Mouse (Mus musculus) neural tube, embryonic 13.5 days (tissue): Measurements from ENCODE around the gene Slc25a18. TPM values are rescaled to one million over a fixed set of nuclear protein-coding genes. Genes with fewer than 3 reads are reported as not detected.

Experiments
- ATAC-seq: fragments of 200-750 bp; cut with Nextera tagmentation; 2 replicates; pipeline ENCODE4 v1.8.0; 2017; ENCODE audit warnings: low read depth, mild to moderate bottlenecking, moderate TSS enrichment, moderate library complexity
- H3K27ac ChIP-seq: fragments of 300-500 bp; sonication (generic); replicated peaks from 2 replicates; pipeline ENCODE4 v1.5.1; 2015; ENCODE audit warnings: moderate library complexity, mild to moderate bottlenecking, inconsistent platforms
- H3K27me3 ChIP-seq: fragments of 300-500 bp; sonication (generic); 2 replicates; pipeline ENCODE4 v1.6.1; 2015; ENCODE audit warnings: mild to moderate bottlenecking, inconsistent platforms
- H3K36me3 ChIP-seq: fragments of 300-500 bp; sonication (generic); 2 replicates; pipeline ENCODE4 v1.6.1; 2015; ENCODE audit warnings: mild to moderate bottlenecking, inconsistent platforms
- H3K4me1 ChIP-seq: fragments of 300-500 bp; sonication (generic); replicated peaks from 2 replicates; pipeline ENCODE4 v1.6.1; 2015; ENCODE audit warnings: inconsistent platforms
- H3K4me2 ChIP-seq: fragments of 300-500 bp; sonication (generic); 2 replicates; pipeline ENCODE4 v1.6.1; 2015; ENCODE audit warnings: inconsistent platforms, mild to moderate bottlenecking, moderate library complexity
- H3K4me3 ChIP-seq: fragments of 300-500 bp; sonication (generic); 2 replicates; pipeline ENCODE4 v1.5.1; 2015; ENCODE audit warnings: mild to moderate bottlenecking, inconsistent platforms
- H3K9ac ChIP-seq: fragments of 300-500 bp; sonication (generic); 2 replicates; pipeline ENCODE4 v1.6.1; 2015; ENCODE audit warnings: moderate library complexity, mild to moderate bottlenecking, inconsistent platforms
- H3K9me3 ChIP-seq: fragments of 300-500 bp; sonication (generic); 2 replicates; pipeline ENCODE4 v1.6.1; 2016; ENCODE audit warnings: inconsistent platforms
- WGBS: fragments of 180-500 bp; shearing (Covaris S2); methylation state at CpG from one replicate; pipeline ENCODE4 v1.1.7; 2015; 5-methylcytosine and 5-hydroxymethylcytosine counted together
- polyA plus RNA-seq: library from polyadenylated mRNA; unstranded; fragments of >200 nt; fragmentation: Nextera tagmentation; extraction: Ambion mirVana; gene quantifications from 2 replicates; pipeline ENCODE4 v1.2.1, GENCODE M21; 2015

The Slc25a18 gene
- polyA plus RNA-seq, 1 experiment from 2014 or later: 11.5 TPM

DNA sequence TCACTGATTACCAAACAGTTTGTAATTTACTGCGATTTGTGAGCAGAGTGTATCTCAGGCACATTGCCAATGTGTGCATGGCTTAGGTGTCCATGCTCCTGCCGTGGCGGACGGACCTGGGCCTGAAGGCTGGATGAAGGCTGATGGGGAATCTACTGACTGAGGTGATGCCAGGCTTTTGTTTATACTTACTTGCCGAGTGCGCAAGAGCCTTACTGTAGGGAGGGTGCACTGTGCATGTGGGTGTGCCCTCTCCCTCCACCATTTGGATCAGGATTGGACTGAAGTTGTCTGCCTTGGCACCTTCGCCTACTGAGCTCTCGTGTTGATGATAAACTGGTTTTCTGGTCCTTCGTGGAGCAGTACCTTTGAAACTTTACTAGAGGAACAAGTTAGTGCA, 4.2 kb downstream of the Slc25a18 start:
- H3K4me2 ChIP-seq: no peak overlapping the region
- H3K27ac ChIP-seq: no peak overlapping the region
- H3K4me3 ChIP-seq: no peak overlapping the region
- no peaks in the 10 kb centered on the region for H3K9me3 ChIP-seq
- ATAC-seq: no peak
- H3K4me1 ChIP-seq: peaks cover 25% of the 10 kb centered on the region
- no peaks in the 10 kb centered on the region for H3K27me3 ChIP-seq
- no peak overlapping the region for H3K9ac ChIP-seq
- no peaks in the 10 kb centered on the region for H3K36me3 ChIP-seq
- WGBS: 88% methylated on average over 9 of the region's 9 CpGs

DNA sequence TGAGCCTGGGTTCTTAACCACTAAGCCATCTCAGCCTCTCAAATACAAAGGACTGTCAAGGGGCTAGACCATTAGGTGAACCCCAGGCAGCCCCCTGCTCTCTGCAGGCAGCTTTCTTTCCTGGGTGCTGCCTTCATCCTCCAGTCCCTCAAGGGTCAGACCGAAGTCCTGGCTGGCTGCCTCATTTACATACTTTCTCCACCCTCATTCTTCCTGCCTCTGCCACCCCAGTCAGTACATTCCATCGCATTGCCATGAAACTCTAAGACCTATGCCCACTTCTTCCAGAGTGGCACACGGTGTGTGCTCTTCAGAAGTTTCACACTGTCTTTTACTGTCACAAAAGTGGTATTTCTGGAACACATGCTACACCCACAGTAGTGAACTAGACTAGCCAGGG, 4.8 kb downstream of the Slc25a18 start:
- no peak overlapping the region for H3K4me2 ChIP-seq
- 62% methylated on average over 3 of the region's 3 CpGs for WGBS
- no peak overlapping the region for H3K4me3 ChIP-seq
- no peak overlapping the region for H3K27ac ChIP-seq
- no peaks in the 10 kb centered on the region for H3K36me3 ChIP-seq
- ATAC-seq: no peak
- no peaks in the 10 kb centered on the region for H3K9me3 ChIP-seq
- H3K4me1 ChIP-seq: peaks cover 18% of the 10 kb centered on the region
- no peak overlapping the region for H3K9ac ChIP-seq
- no peaks in the 10 kb centered on the region for H3K27me3 ChIP-seq

DNA sequence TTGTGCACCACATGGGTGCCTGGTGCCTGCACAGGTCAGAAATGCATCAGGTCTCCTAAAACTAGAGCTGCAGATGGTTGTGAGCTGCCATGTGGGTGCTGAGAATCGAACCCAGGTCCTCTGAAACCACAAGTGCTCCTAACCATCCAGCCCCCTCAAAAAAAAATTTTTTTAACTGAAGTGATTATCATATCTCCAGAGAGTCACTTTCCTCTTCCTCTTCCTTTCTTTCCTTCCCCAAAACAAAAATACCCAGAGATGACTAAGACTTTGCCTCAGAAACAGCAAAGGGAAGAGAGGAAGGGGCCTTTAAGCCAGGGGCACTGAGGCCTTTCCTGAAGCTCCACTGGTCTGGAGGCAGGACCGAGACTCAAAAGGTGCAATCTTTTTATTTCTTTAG, 9.6 kb downstream of the Slc25a18 start:
- WGBS: 86% methylated on average over 2 of the region's 2 CpGs
- no peaks in the 10 kb centered on the region for H3K27me3 ChIP-seq

DNA sequence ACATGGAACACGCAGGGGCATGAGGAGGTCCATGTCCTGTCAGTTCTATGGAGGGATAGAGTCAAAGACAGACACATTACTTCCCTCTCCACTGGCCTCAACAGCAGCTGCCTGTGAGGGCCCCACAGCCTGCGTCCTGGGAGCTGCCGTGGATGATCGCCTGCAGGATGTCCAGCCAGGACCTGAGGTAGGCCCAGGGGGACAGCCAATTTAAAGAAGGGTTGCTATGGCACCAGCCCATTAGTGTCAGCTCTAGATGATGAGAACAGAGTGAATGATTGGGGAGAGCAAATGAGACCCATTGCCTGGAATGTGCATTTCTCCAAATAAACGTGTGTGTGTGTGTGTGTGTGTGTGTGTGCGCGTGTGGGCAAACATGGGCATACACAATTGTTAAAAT, 11.0 kb downstream of the Slc25a18 start:
- H3K27me3 ChIP-seq: no peaks in the 10 kb centered on the region
- peaks cover 4% of the 10 kb centered on the region; the same call in 1 of the 2 replicates for H3K36me3 ChIP-seq
- H3K4me2 ChIP-seq: no peak overlapping the region
- peaks cover 20% of the 10 kb centered on the region for H3K4me1 ChIP-seq
- ATAC-seq: no peak
- 49% methylated on average over 7 of the region's 7 CpGs for WGBS
- 0 out of 2 replicates have a peak overlapping the region, but pooled peaks have one; percentile 15 for H3K27ac ChIP-seq
- no peak overlapping the region for H3K9ac ChIP-seq
- H3K4me3 ChIP-seq: no peak overlapping the region
- H3K9me3 ChIP-seq: no peaks in the 10 kb centered on the region

More for the DNA sequence above, 9.6 kb downstream of the Slc25a18 start:
- no peak overlapping the region for H3K4me2 ChIP-seq
- H3K36me3 ChIP-seq: no peaks in the 10 kb centered on the region
- H3K9me3 ChIP-seq: no peaks in the 10 kb centered on the region
- H3K27ac ChIP-seq: no peak overlapping the region
- peaks cover 20% of the 10 kb centered on the region for H3K4me1 ChIP-seq
- H3K9ac ChIP-seq: no peak overlapping the region
- ATAC-seq: no peak
- H3K4me3 ChIP-seq: no peak overlapping the region

DNA sequence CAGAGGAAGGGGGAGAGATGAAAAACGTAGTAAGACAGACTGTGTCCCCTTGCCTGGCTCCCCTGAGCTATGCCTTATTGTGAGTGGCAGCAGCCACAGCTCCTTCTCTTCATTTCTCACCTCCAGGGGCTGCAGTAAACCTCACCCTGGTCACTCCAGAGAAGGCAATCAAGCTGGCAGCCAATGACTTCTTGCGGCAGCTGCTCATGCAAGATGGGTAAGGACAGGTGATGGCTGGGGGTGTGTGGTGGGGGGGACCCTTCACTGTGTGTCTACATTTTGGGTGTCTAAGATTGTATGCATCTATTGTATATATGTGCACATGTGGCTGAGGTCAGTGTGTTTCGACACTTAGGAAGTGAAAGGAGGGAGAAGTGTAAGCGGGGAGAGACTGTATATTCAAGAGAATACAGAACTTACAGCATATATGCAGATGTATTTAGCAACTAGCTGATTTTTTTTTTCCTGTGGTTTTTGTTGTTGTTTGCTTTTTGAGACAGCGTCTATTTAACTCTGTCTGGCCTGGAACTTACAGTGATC, 14.8 kb downstream of the Slc25a18 start:
- no peak overlapping the region for H3K4me2 ChIP-seq
- no peak overlapping the region for H3K9ac ChIP-seq
- H3K4me1 ChIP-seq: peaks cover 20% of the 10 kb centered on the region
- H3K36me3 ChIP-seq: peaks cover 22% of the 10 kb centered on the region
- H3K27me3 ChIP-seq: no peaks in the 10 kb centered on the region
- ATAC-seq: no peak
- no peak overlapping the region for H3K4me3 ChIP-seq
- WGBS: 81% methylated on average over 5 of the region's 5 CpGs
- H3K27ac ChIP-seq: no peak overlapping the region
- no peaks in the 10 kb centered on the region for H3K9me3 ChIP-seq

DNA sequence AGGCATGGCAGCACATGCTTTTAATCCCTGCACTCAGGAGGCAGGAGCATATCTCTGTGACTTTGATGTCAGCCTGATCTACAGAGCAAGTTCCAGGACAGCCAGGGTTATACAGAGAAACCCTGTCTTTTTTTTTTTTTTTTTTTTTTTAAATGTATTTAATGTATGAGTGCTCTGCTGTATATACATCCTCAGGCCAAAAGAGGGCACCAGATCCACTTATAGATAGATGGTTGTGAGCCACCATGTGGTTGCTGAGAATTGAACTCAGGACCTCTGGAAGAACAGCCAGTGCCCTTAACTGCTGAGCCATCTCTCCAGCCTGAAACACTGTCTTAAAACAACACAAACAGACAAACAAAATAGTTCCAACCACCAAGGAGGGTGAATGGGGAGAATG, 15.5 kb downstream of the Slc25a18 start:
- Histone ChIP-seq H3K4me1 (peaks cover 20% of the 10 kb centered on the region), H3K9me3 (no peaks in the 10 kb centered on the region), H3K27ac (no peak overlapping the region), H3K4me2 (no peak overlapping the region), H3K9ac (no peak overlapping the region), H3K4me3 (no peak overlapping the region), H3K27me3 (no peaks in the 10 kb centered on the region), H3K36me3 (peaks cover 30% of the 10 kb centered on the region)
- ATAC-seq: no peak

DNA sequence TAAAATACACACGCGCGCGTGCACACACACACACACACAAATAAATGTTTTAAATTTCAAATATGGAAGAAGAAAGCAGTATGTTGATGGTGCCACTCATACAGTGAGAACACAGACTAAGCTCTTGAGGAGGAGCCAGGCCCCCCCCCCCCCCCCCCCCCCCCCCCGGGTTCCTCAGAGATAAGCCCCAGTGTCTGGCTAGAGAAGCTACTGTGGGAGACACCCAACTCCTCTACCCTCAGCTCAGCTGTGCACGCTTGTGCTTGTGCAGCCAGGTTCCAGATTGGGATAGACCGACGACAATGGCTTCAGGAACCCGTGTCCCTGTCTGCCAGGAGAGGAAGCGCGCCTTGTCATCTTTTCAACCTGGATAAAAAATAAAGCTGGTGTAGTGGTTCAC, 16.8 kb downstream of the Slc25a18 start:
- Histone ChIP-seq H3K4me3 (no peak overlapping the region), H3K9me3 (no peaks in the 10 kb centered on the region), H3K4me2 (no peak overlapping the region), H3K4me1 (peaks cover 11% of the 10 kb centered on the region; the same call in 1 of the 2 replicates), H3K9ac (no peak overlapping the region), H3K27me3 (no peaks in the 10 kb centered on the region), H3K27ac (no peak overlapping the region), H3K36me3 (peaks cover 42% of the 10 kb centered on the region)
- 89% methylated on average over 11 of the region's 11 CpGs for WGBS
- no peak for ATAC-seq

DNA sequence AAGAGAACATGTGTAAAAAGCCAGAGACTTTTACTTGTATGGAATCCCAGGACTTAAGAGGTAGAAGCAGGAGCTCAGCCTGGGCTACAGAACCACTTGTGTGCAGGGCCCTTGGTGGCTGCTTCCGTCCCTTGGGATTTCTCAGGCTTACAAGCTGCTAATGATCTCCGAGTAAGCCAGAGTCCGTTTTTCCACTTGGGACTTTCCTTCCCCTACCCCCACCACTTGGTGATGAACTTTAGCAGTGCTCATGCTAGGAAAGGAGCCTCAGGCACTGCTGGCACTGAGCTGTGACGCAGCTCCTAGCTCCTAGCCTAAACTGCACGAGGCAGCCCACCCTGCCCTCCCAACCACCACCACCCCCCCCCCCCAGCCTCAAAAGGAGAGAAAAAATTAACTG, 17.3 kb downstream of the Slc25a18 start:
- Histone ChIP-seq H3K9ac (no peak overlapping the region), H3K9me3 (no peaks in the 10 kb centered on the region), H3K27ac (no peak overlapping the region), H3K27me3 (no peaks in the 10 kb centered on the region), H3K36me3 (peaks cover 48% of the 10 kb centered on the region), H3K4me3 (no peak overlapping the region), H3K4me1 (peaks cover 5% of the 10 kb centered on the region; the same call in 1 of the 2 replicates), H3K4me2 (no peak overlapping the region)
- ATAC-seq: 0 out of 2 replicates have a peak, but pooled peaks have one; percentile 16
- WGBS: 42% methylated on average over 5 of the region's 5 CpGs

DNA sequence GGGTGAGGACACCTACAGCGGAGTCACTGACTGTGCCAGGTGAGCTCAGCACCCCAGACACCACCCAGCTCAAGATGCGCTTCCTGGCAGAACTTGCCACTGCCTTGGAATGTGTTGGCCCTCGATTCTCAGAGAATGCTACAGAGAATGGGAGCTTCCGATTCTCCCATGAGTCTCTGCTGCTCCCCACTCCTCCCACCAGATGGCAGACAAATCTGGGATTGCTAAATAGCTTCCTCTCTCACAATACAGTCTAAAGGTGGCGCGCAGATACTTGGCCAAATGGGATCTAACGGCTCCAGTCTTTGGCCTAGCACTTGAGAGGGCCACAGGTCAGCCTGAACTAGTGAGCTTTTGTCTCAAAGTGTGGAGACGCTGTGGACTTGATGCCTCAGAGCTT, 19.6 kb downstream of the Slc25a18 start:
- 83% methylated on average over 8 of the region's 8 CpGs for WGBS
- Histone ChIP-seq H3K4me3 (no peak overlapping the region), H3K9me3 (no peaks in the 10 kb centered on the region), H3K4me1 (no peaks in the 10 kb centered on the region; the same call in 1 of the 2 replicates), H3K4me2 (no peak overlapping the region), H3K36me3 (peaks cover 70% of the 10 kb centered on the region), H3K9ac (no peak overlapping the region), H3K27ac (no peak overlapping the region), H3K27me3 (no peaks in the 10 kb centered on the region)
- ATAC-seq: no peak

DNA sequence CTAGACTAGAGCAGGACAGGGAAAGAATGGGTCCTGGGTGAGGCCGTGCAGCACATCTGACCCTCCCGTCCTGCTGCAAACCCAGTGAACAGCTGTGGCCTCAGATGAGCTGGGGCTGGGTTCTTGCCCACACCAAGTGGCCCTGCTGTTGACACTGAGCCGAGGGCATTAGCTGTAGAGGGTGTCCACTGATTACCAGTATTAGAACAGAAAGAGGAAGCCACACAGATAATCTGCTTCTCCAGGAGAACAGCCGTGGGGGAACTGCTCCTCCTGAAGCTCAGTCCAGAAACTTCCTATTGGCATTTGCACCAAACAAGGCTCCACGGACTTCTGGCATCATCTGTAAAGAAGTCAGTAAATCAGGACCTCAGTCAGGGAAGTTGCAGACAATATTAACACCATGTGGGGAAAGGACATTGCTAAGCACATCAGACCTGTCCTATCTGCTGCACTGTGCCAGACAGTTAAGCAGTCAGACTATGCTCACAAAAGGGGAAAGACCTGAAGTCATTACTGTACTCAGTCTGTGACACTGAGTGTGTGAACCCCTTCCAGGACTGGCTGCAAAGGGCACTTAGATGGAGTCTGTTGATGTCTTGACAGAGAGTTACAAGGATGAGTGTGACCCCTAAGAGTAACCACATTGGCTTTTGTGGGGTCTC, 22.2 kb downstream of the Slc25a18 start:
- Histone ChIP-seq H3K4me3 (no peak overlapping the region), H3K36me3 (peaks cover 91% of the 10 kb centered on the region), H3K27me3 (no peaks in the 10 kb centered on the region), H3K27ac (no peak overlapping the region), H3K4me1 (no peaks in the 10 kb centered on the region; the same call in 1 of the 2 replicates), H3K4me2 (no peak overlapping the region), H3K9ac (no peak overlapping the region), H3K9me3 (no peaks in the 10 kb centered on the region)
- 89% methylated on average over 5 of the region's 5 CpGs for WGBS
- no peak for ATAC-seq

DNA sequence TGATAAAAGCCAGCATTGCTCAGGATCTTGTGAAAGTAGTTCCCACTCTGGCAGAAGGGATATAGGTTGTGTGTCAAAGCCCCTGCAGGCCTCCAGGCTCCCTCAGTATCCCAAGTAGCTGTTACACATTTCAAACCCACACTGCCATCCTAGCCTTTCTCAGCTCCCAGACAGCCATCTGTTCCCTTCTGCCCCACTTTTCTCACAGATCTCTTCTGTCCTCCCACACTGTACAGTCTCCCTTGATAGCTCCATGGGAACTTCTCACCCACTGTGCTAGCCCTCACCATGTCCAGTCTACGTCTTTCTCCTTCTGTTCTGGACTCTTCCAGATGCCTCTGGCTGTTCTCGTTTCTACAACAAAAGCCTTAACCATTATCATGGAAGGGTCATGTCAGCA, 22.7 kb downstream of the Slc25a18 start:
- Histone ChIP-seq H3K4me3 (no peak overlapping the region), H3K4me2 (no peak overlapping the region), H3K9ac (no peak overlapping the region), H3K36me3 (peaks cover 97% of the 10 kb centered on the region), H3K27ac (no peak overlapping the region), H3K9me3 (no peaks in the 10 kb centered on the region), H3K27me3 (no peaks in the 10 kb centered on the region), H3K4me1 (no peaks in the 10 kb centered on the region; the same call in 1 of the 2 replicates)
- WGBS: 82% methylated on average over 2 of the region's 2 CpGs
- no peak for ATAC-seq

DNA sequence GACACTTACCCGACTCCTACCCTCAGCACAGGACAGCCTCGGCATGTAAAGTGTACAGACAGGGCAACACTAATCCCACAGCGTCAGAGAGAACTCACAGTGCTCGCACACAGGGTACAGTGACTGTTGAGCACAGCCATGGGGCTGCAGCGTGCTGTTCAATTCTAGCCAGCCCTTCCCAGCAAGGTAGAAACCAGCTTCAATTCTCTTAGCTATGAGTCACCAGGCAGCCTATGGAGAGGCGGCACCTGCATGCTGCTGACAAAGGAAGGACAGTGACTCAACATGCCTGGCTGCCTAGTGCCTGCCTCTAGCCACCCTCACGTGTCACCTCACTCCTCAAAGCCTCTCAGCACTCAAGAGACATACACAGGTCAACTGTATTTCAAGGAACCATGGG, 24.6 kb downstream of the Slc25a18 start:
- no peak for ATAC-seq
- H3K9me3 ChIP-seq: no peaks in the 10 kb centered on the region
- H3K27me3 ChIP-seq: no peaks in the 10 kb centered on the region
- H3K4me1 ChIP-seq: no peaks in the 10 kb centered on the region
- H3K27ac ChIP-seq: no peak overlapping the region
- H3K4me2 ChIP-seq: no peak overlapping the region
- H3K9ac ChIP-seq: no peak overlapping the region
- no peak overlapping the region for H3K4me3 ChIP-seq
- peaks cover 98% of the 10 kb centered on the region for H3K36me3 ChIP-seq
- WGBS: 91% methylated on average over 7 of the region's 7 CpGs

DNA sequence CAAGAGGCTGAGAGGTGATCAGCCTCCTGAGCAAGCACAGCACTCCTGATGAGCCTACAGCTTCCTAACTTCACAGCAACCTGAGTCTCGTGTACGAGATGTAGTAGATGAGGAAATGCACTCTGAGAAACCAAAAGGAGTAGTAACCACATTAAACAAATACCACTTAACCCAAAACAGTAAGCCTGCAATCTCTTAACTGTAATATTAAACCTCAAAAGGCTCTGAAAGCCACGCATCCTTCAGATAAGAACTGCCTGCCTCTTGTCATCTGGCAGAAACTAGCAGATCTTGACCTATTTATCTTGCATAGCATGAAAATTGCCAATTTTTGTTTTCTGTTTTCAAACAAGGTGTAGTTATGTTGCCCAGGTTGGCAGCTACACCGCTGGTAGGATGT, 25.5 kb downstream of the Slc25a18 start:
- 91% methylated on average over 4 of the region's 4 CpGs for WGBS

More for the DNA sequence above, 25.5 kb downstream of the Slc25a18 start:
- Histone ChIP-seq H3K4me3 (no peak overlapping the region), H3K9me3 (no peaks in the 10 kb centered on the region), H3K4me1 (no peaks in the 10 kb centered on the region), H3K36me3 (peaks cover 98% of the 10 kb centered on the region), H3K27ac (no peak overlapping the region), H3K27me3 (no peaks in the 10 kb centered on the region), H3K9ac (no peak overlapping the region), H3K4me2 (no peak overlapping the region)
- ATAC-seq: no peak
